ENCODE assay signal across 8 mouse cellular contexts in the genomic region with DNA sequence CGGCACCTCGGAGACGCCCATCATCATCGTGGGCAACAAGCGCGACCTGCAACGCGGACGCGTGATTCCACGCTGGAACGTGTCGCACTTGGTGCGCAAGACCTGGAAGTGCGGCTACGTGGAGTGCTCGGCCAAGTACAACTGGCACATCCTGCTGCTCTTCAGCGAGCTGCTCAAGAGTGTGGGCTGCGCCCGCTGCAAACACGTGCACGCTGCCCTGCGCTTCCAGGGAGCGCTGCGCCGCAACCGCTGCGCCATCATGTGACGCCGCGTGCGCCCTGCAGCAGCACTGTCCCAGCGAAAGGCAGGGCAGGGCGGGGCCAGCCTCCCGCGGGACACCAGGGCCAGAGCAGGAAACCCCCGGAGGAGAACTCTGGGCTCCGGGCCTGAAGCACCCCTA. TPM values are rescaled to one million over a fixed set of nuclear protein-coding genes. Genes with fewer than 3 reads are reported as not detected.
DNase-seq lines count a peak whose midpoint lies in the region; ATAC-seq and TF ChIP-seq lines count a peak whose summit lies in the region.
"Had no signal": no experiment of that assay in that cellular context is flagged by ENCODE, and none has a peak within 500 bp of the region (broad histone marks: within the 10 kb centered on the region; RNA-seq: fewer than 3 reads in every experiment).

No protein-coding gene starts in this region.

- H3K9me3 ChIP-seq in lung, embryonic 16.5 days (ENCODE audit: control insufficient read depth, low read length): no peaks in the 10 kb centered on the region
- H3K9me3 ChIP-seq in embryonic facial prominence, embryonic 15.5 days (replicated peaks): no peaks in the 10 kb centered on the region
- no peaks in the 10 kb centered on the region for H3K9me3 ChIP-seq in intestine, postnatal 0 days (ENCODE audit: control insufficient read depth)
- no peaks in the 10 kb centered on the region for H3K9me3 ChIP-seq in midbrain, embryonic 11.5 days (ENCODE audit: control insufficient read depth, low read length)
- H3K9me3 ChIP-seq: lung, embryonic 15.5 days had no signal

- TF ChIP-seq POLR2A in lung, adult 2 months (IDR thresholded peaks at IDR 0.05; ENCODE audit: borderline replicate concordance, extremely low read depth, low read depth, low read length): no peak

- peaks cover 15% of the 10 kb centered on the region for H3K27me3 ChIP-seq in lung, embryonic 16.5 days (ENCODE audit: control insufficient read depth, insufficient read depth, low read depth, low read length)
- H3K27me3 ChIP-seq in embryonic facial prominence, embryonic 15.5 days: peaks cover 47% of the 10 kb centered on the region
- peaks cover 25% of the 10 kb centered on the region for H3K27me3 ChIP-seq in intestine, postnatal 0 days (replicated peaks; ENCODE audit: control insufficient read depth, insufficient read depth, low read length)
- peaks cover 27% of the 10 kb centered on the region for H3K27me3 ChIP-seq in midbrain, embryonic 11.5 days (ENCODE audit: control insufficient read depth, insufficient read depth, low read length)

- peaks cover 3% of the 10 kb centered on the region; the same call in 1 of the 2 replicates for H3K4me1 ChIP-seq in lung, embryonic 16.5 days (replicated peaks; ENCODE audit: control insufficient read depth, insufficient read depth, low read length)
- no peaks in the 10 kb centered on the region; the same call in 1 of the 2 replicates for H3K4me1 ChIP-seq in lung, adult 2 months (ENCODE audit: control insufficient read depth, insufficient read depth, low read length)
- peaks cover 5% of the 10 kb centered on the region for H3K4me1 ChIP-seq in embryonic facial prominence, embryonic 15.5 days
- H3K4me1 ChIP-seq in intestine, postnatal 0 days (replicated peaks; ENCODE audit: control insufficient read depth, insufficient read depth, low read length): no peaks in the 10 kb centered on the region
- no peaks in the 10 kb centered on the region for H3K4me1 ChIP-seq in midbrain, embryonic 11.5 days (ENCODE audit: control insufficient read depth, insufficient read depth, low read length)

- H3K36me3 ChIP-seq in lung, embryonic 16.5 days (ENCODE audit: control insufficient read depth, insufficient read depth, low read length): no peaks in the 10 kb centered on the region
- H3K36me3 ChIP-seq in embryonic facial prominence, embryonic 15.5 days: no peaks in the 10 kb centered on the region
- H3K36me3 ChIP-seq in intestine, postnatal 0 days (ENCODE audit: control insufficient read depth, insufficient read depth): no peaks in the 10 kb centered on the region
- no peaks in the 10 kb centered on the region for H3K36me3 ChIP-seq in midbrain, embryonic 11.5 days (ENCODE audit: control insufficient read depth, insufficient read depth, low read length)
- H3K36me3 ChIP-seq: lung, embryonic 15.5 days had no signal

- no peak for DNase-seq in lung, adult 2 months
- DNase-seq in midbrain, embryonic 11.5 days (ENCODE audit: low spot score, missing footprints): no peak
- DNase-seq in urinary bladder, postnatal 36 days (ENCODE audit: low spot score in 2 of 2): no peak
- DNase-seq in adrenal gland, adult (ENCODE audit: inconsistent age in 2 of 2, low spot score in 1 of 2): no peak

- 8% methylated on average over 38 of the region's 38 CpGs for WGBS in lung, embryonic 16.5 days
- 9% methylated on average over 38 of the region's 38 CpGs for WGBS in lung, adult 2 months
- WGBS in embryonic facial prominence, embryonic 15.5 days: 6% methylated on average over 38 of the region's 38 CpGs
- WGBS in intestine, postnatal 0 days: 7% methylated on average over 38 of the region's 38 CpGs
- 6% methylated on average over 38 of the region's 38 CpGs for WGBS in midbrain, embryonic 11.5 days

- H3K9ac ChIP-seq in lung, embryonic 16.5 days (ENCODE audit: low read length): no peak overlapping the region
- no peak overlapping the region for H3K9ac ChIP-seq in embryonic facial prominence, embryonic 15.5 days
- H3K9ac ChIP-seq in intestine, postnatal 0 days (ENCODE audit: low read depth, low read length): no peak overlapping the region
- H3K9ac ChIP-seq in midbrain, embryonic 11.5 days (ENCODE audit: low read length): no peak overlapping the region
- H3K9ac ChIP-seq: lung, embryonic 15.5 days had no signal

- H3K4me3 ChIP-seq in lung, embryonic 16.5 days (ENCODE audit: low read length): no peak overlapping the region
- H3K4me3 ChIP-seq in lung, adult 2 months (replicated peaks; ENCODE audit: extremely low read depth, low read depth, low read length): no peak overlapping the region
- H3K4me3 ChIP-seq in embryonic facial prominence, embryonic 15.5 days (replicated peaks): 0 out of 2 replicates have a peak overlapping the region, but pooled peaks have one; percentile 11
- H3K4me3 ChIP-seq in intestine, postnatal 0 days (ENCODE audit: low read depth, low read length): no peak overlapping the region
- no peak overlapping the region for H3K4me3 ChIP-seq in midbrain, embryonic 11.5 days (ENCODE audit: low read depth, low read length)
- H3K4me3 ChIP-seq: lung, embryonic 15.5 days had no signal

- no peak overlapping the region for H3K4me2 ChIP-seq in lung, embryonic 16.5 days (ENCODE audit: low read depth, low read length)
- 0 out of 2 replicates have a peak overlapping the region, but pooled peaks have one; percentile 12 for H3K4me2 ChIP-seq in embryonic facial prominence, embryonic 15.5 days (replicated peaks)
- peak overlapping the region; percentile 21; the same call in 1 of the 2 replicates for H3K4me2 ChIP-seq in intestine, postnatal 0 days (replicated peaks; ENCODE audit: low read depth)
- peak overlapping the region; percentile 19 for H3K4me2 ChIP-seq in midbrain, embryonic 11.5 days
- H3K4me2 ChIP-seq: lung, embryonic 15.5 days had no signal

- no peak for TF ChIP-seq CTCF in lung, adult 2 months (IDR thresholded peaks at IDR 0.05; ENCODE audit: insufficient read depth, low read length)
- TF ChIP-seq CTCF in intestine, postnatal 0 days (IDR thresholded peaks at IDR 0.05; ENCODE audit: low read depth): peak; percentile 30; the same call in 1 of the 2 replicates

- no peak overlapping the region for H3K27ac ChIP-seq in lung, embryonic 16.5 days (ENCODE audit: low read length)
- H3K27ac ChIP-seq in embryonic facial prominence, embryonic 15.5 days (replicated peaks): no peak overlapping the region
- H3K27ac ChIP-seq in intestine, postnatal 0 days (ENCODE audit: low read depth, low read length): no peak overlapping the region
- no peak overlapping the region for H3K27ac ChIP-seq in midbrain, embryonic 11.5 days (ENCODE audit: low read depth, low read length)
- H3K27ac ChIP-seq: lung, embryonic 15.5 days had no signal

- peak; percentile 58; the same call in 1 of the 2 replicates for ATAC-seq in lung, embryonic 16.5 days (ENCODE audit: low read depth)
- ATAC-seq in embryonic facial prominence, embryonic 15.5 days (ENCODE audit: insufficient number of reproducible peaks, low FRiP score, low TSS enrichment, low read depth): no peak
- ATAC-seq in intestine, postnatal 0 days: peak; percentile 51
- ATAC-seq in midbrain, embryonic 11.5 days (ENCODE audit: low FRiP score): peak; percentile 58; the same call in 1 of the 2 replicates

RNA-seq across cellular contexts. Expression of a gene that starts 9.6 kb away (rescaled TPM):
- 0.41 and 0.62 TPM in 2 replicates for polyA plus RNA-seq in lung, embryonic 16.5 days (2015; fragmentation: Nextera tagmentation; extraction: Ambion mirVana)
- polyA plus RNA-seq in lung, adult 2 months (2012; rRNA removed): 1.9 and 2.4 TPM in 2 replicates
- polyA plus RNA-seq in embryonic facial prominence, embryonic 15.5 days (2015; fragmentation: Nextera tagmentation; extraction: Ambion mirVana): 3.2 and 3.9 TPM in 2 replicates
- polyA plus RNA-seq in intestine, postnatal 0 days (2015; fragmentation: Nextera tagmentation; extraction: Ambion mirVana): 0.82 and 0.94 TPM in 2 replicates
- polyA plus RNA-seq in midbrain, embryonic 11.5 days (2014; fragmentation: Nextera tagmentation; extraction: Ambion mirVana): 3.0 and 4.6 TPM in 2 replicates

RNA-seq across cellular contexts. Expression of a gene that starts 10.7 kb away (rescaled TPM):
- 0.53 and 0.82 TPM in 2 replicates for polyA plus RNA-seq in lung, embryonic 16.5 days (2015; fragmentation: Nextera tagmentation; extraction: Ambion mirVana)
- polyA plus RNA-seq in lung, adult 2 months (2012; rRNA removed): 2.8 TPM in 2 replicates
- 0.64 and 0.91 TPM in 2 replicates for polyA plus RNA-seq in embryonic facial prominence, embryonic 15.5 days (2015; fragmentation: Nextera tagmentation; extraction: Ambion mirVana)
- 0.51 and 0.65 TPM in 2 replicates for polyA plus RNA-seq in intestine, postnatal 0 days (2015; fragmentation: Nextera tagmentation; extraction: Ambion mirVana)
- polyA plus RNA-seq in midbrain, embryonic 11.5 days (2014; fragmentation: Nextera tagmentation; extraction: Ambion mirVana): 0.12 TPM in 1 of 2 replicates, not detected in the other

RNA-seq across cellular contexts. Expression of a gene that starts 18.9 kb away (rescaled TPM):
- 0.39 TPM in 1 of 2 replicates, not detected in the other for polyA plus RNA-seq in lung, embryonic 16.5 days (2015; fragmentation: Nextera tagmentation; extraction: Ambion mirVana)
- polyA plus RNA-seq in lung, adult 2 months (2012; rRNA removed): 0.54 TPM in 1 of 2 replicates, not detected in the other
- polyA plus RNA-seq in embryonic facial prominence, embryonic 15.5 days (2015; fragmentation: Nextera tagmentation; extraction: Ambion mirVana): 0.57 and 0.58 TPM in 2 replicates
- polyA plus RNA-seq in intestine, postnatal 0 days (2015; fragmentation: Nextera tagmentation; extraction: Ambion mirVana): 0.76 and 1.5 TPM in 2 replicates
- polyA plus RNA-seq in midbrain, embryonic 11.5 days (2014; fragmentation: Nextera tagmentation; extraction: Ambion mirVana): 0.89 TPM in 1 of 2 replicates, not detected in the other

RNA-seq across cellular contexts. Expression of a gene that starts 44.3 kb away (rescaled TPM):
- 1.7 and 1.8 TPM in 2 replicates for polyA plus RNA-seq in lung, embryonic 16.5 days (2015; fragmentation: Nextera tagmentation; extraction: Ambion mirVana)
- polyA plus RNA-seq in lung, adult 2 months (2012; rRNA removed): 20.1 and 33.3 TPM in 2 replicates
- polyA plus RNA-seq in embryonic facial prominence, embryonic 15.5 days (2015; fragmentation: Nextera tagmentation; extraction: Ambion mirVana): 2.6 and 3.2 TPM in 2 replicates
- 1.6 and 2.1 TPM in 2 replicates for polyA plus RNA-seq in intestine, postnatal 0 days (2015; fragmentation: Nextera tagmentation; extraction: Ambion mirVana)
- 3.6 and 4.0 TPM in 2 replicates for polyA plus RNA-seq in midbrain, embryonic 11.5 days (2014; fragmentation: Nextera tagmentation; extraction: Ambion mirVana)

RNA-seq across cellular contexts. Expression of a gene that starts 54.3 kb away (rescaled TPM):
- 12.3 and 13.9 TPM in 2 replicates for polyA plus RNA-seq in lung, embryonic 16.5 days (2015; fragmentation: Nextera tagmentation; extraction: Ambion mirVana)
- 8.5 and 10.7 TPM in 2 replicates for polyA plus RNA-seq in lung, adult 2 months (2012; rRNA removed)
- polyA plus RNA-seq in embryonic facial prominence, embryonic 15.5 days (2015; fragmentation: Nextera tagmentation; extraction: Ambion mirVana): 11.1 and 13.5 TPM in 2 replicates
- 5.4 and 7.3 TPM in 2 replicates for polyA plus RNA-seq in intestine, postnatal 0 days (2015; fragmentation: Nextera tagmentation; extraction: Ambion mirVana)
- 8.5 and 10.6 TPM in 2 replicates for polyA plus RNA-seq in midbrain, embryonic 11.5 days (2014; fragmentation: Nextera tagmentation; extraction: Ambion mirVana)
